Mouse (Mus musculus) limb, embryonic 15.5 days (tissue): Measurements from ENCODE around the gene Gng8. TPM values are rescaled to one million over a fixed set of nuclear protein-coding genes. Genes with fewer than 3 reads are reported as not detected.

Source experiments
- ATAC-seq: fragments of 200-750 bp; cut with Nextera tagmentation; 2 replicates; pipeline ENCODE4 v1.8.0; 2017; ENCODE audit warnings: low read depth, moderate TSS enrichment; ENCODE audit not compliant: insufficient number of reproducible peaks, low FRiP score, low TSS enrichment
- H3K27ac ChIP-seq: fragments of 300-500 bp; sonication (generic); 2 replicates; pipeline ENCODE4 v1.5.1; 2015; ENCODE audit warnings: moderate library complexity, mild to moderate bottlenecking, inconsistent platforms
- H3K27me3 ChIP-seq: fragments of 300-500 bp; sonication (generic); 2 replicates; pipeline ENCODE4 v1.6.1; 2015; ENCODE audit warnings: inconsistent platforms
- H3K36me3 ChIP-seq: fragments of 300-500 bp; sonication (generic); 2 replicates; pipeline ENCODE4 v1.6.1; 2015; ENCODE audit warnings: inconsistent platforms
- H3K4me1 ChIP-seq: fragments of 300-500 bp; sonication (generic); 2 replicates; pipeline ENCODE4 v1.6.1; 2015; ENCODE audit warnings: inconsistent platforms
- H3K4me2 ChIP-seq: fragments of 300-500 bp; sonication (generic); 2 replicates; pipeline ENCODE4 v1.6.1; 2015; ENCODE audit warnings: mild to moderate bottlenecking, inconsistent platforms
- H3K4me3 ChIP-seq: fragments of 300-500 bp; sonication (generic); 2 replicates; pipeline ENCODE4 v1.5.1; 2015; ENCODE audit warnings: mild to moderate bottlenecking, inconsistent platforms
- H3K9ac ChIP-seq: fragments of 300-500 bp; sonication (generic); 2 replicates; pipeline ENCODE4 v1.6.1; 2015; ENCODE audit warnings: inconsistent platforms
- H3K9me3 ChIP-seq: fragments of 300-500 bp; sonication (generic); 2 replicates; pipeline ENCODE4 v1.6.1; 2016; ENCODE audit warnings: inconsistent platforms
- WGBS: fragments of 180-500 bp; shearing (Covaris S2); methylation state at CpG from one replicate; pipeline ENCODE4 v1.1.7; 2015; 5-methylcytosine and 5-hydroxymethylcytosine counted together
- polyA plus RNA-seq: library from polyadenylated mRNA; unstranded; fragments of >200 nt; fragmentation: Nextera tagmentation; extraction: Ambion mirVana; gene quantifications from 2 replicates; pipeline ENCODE4 v1.2.1, GENCODE M21; 2015

The Gng8 gene
- polyA plus RNA-seq, 1 experiment from 2014 or later, result 15.0 TPM

GRCm38 (mm10) chr7:16858336-16858735 lies 33.2 kb upstream of the Gng8 start:
- Histone ChIP-seq H3K4me1 (0 out of 2 replicates have a peak, but pooled peaks cover 4% of the 10 kb centered on the region), H3K27ac (no peak overlapping the region), H3K27me3 (no peaks in the 10 kb centered on the region), H3K4me3 (no peak overlapping the region), H3K4me2 (no peak overlapping the region), H3K9ac (no peak overlapping the region), H3K36me3 (peaks cover 93% of the 10 kb centered on the region), H3K9me3 (no peaks in the 10 kb centered on the region)
- no peak for ATAC-seq
- 26% methylated on average over 17 of the region's 17 CpGs for WGBS

GRCm38 (mm10) chr7:16859902-16860651 lies 31.5 kb upstream of the Gng8 start:
- Histone ChIP-seq H3K27ac (no peak overlapping the region), H3K27me3 (no peaks in the 10 kb centered on the region), H3K9ac (no peak overlapping the region), H3K4me1 (no peaks in the 10 kb centered on the region), H3K36me3 (peaks cover 91% of the 10 kb centered on the region), H3K4me2 (no peak overlapping the region), H3K9me3 (no peaks in the 10 kb centered on the region), H3K4me3 (no peak overlapping the region)
- ATAC-seq, result no peak
- WGBS, result 37% methylated on average over 5 of the region's 5 CpGs

- Histone ChIP-seq H3K9ac (no peak overlapping the region), H3K4me3 (no peak overlapping the region), H3K4me2 (no peak overlapping the region), H3K27ac (no peak overlapping the region), H3K4me1 (0 out of 2 replicates have a peak, but pooled peaks cover 10% of the 10 kb centered on the region), H3K36me3 (peaks cover 89% of the 10 kb centered on the region), H3K27me3 (no peaks in the 10 kb centered on the region), H3K9me3 (no peaks in the 10 kb centered on the region)
- WGBS, result 91% methylated on average over 3 of the region's 3 CpGs
- no peak for ATAC-seq
Measured at GRCm38 (mm10) chr7:16867488-16867887, 24.1 kb upstream of the Gng8 start.

- peak overlapping the region; percentile 4; the same call in 1 of the 2 replicates for H3K9ac ChIP-seq
- 0 out of 2 replicates have a peak overlapping the region, but pooled peaks have one; percentile 9 for H3K4me3 ChIP-seq
- peak; percentile 73 for ATAC-seq
- H3K4me2 ChIP-seq, result peak overlapping the region; percentile 1; the same call in 1 of the 2 replicates
- WGBS, result 17% methylated on average over 16 of the region's 16 CpGs
- H3K27ac ChIP-seq, result no peak overlapping the region
- H3K4me1 ChIP-seq, result 0 out of 2 replicates have a peak, but pooled peaks cover 14% of the 10 kb centered on the region
- H3K27me3 ChIP-seq, result no peaks in the 10 kb centered on the region
- H3K36me3 ChIP-seq, result peaks cover 71% of the 10 kb centered on the region
- H3K9me3 ChIP-seq, result no peaks in the 10 kb centered on the region
Measured at GRCm38 (mm10) chr7:16869497-16869896, 22.1 kb upstream of the Gng8 start.

GRCm38 (mm10) chr7:16871600-16871999 lies 20.0 kb upstream of the Gng8 start:
- peaks cover 52% of the 10 kb centered on the region for H3K36me3 ChIP-seq
- ATAC-seq, result no peak

GRCm38 (mm10) chr7:16872478-16872877 lies 19.1 kb upstream of the Gng8 start:
- no peaks in the 10 kb centered on the region for H3K9me3 ChIP-seq
- 93% methylated on average over 9 of the region's 9 CpGs for WGBS
- H3K27ac ChIP-seq, result no peak overlapping the region
- ATAC-seq, result no peak
- no peak overlapping the region for H3K9ac ChIP-seq
- H3K36me3 ChIP-seq, result peaks cover 43% of the 10 kb centered on the region
- no peaks in the 10 kb centered on the region for H3K27me3 ChIP-seq
- peaks cover 23% of the 10 kb centered on the region for H3K4me1 ChIP-seq
- H3K4me3 ChIP-seq, result no peak overlapping the region
- no peak overlapping the region for H3K4me2 ChIP-seq

More at GRCm38 (mm10) chr7:16871600-16871999, 20.0 kb upstream of the Gng8 start:
- H3K27me3 ChIP-seq, result no peaks in the 10 kb centered on the region
- H3K9ac ChIP-seq, result no peak overlapping the region
- peaks cover 15% of the 10 kb centered on the region; the same call in 1 of the 2 replicates for H3K4me1 ChIP-seq
- H3K9me3 ChIP-seq, result no peaks in the 10 kb centered on the region
- 74% methylated on average over 10 of the region's 10 CpGs for WGBS
- no peak overlapping the region for H3K4me3 ChIP-seq
- no peak overlapping the region for H3K4me2 ChIP-seq
- no peak overlapping the region for H3K27ac ChIP-seq

- no peaks in the 10 kb centered on the region for H3K27me3 ChIP-seq
- no peak overlapping the region for H3K4me3 ChIP-seq
- H3K4me1 ChIP-seq, result peaks cover 25% of the 10 kb centered on the region
- no peak for ATAC-seq
- H3K9ac ChIP-seq, result no peak overlapping the region
- peaks cover 42% of the 10 kb centered on the region for H3K36me3 ChIP-seq
- H3K9me3 ChIP-seq, result no peaks in the 10 kb centered on the region
- WGBS, result 87% methylated on average over 4 of the region's 4 CpGs
- no peak overlapping the region for H3K4me2 ChIP-seq
- H3K27ac ChIP-seq, result no peak overlapping the region
Measured at GRCm38 (mm10) chr7:16873392-16873791, 18.2 kb upstream of the Gng8 start.

GRCm38 (mm10) chr7:16874190-16874589 lies 17.4 kb upstream of the Gng8 start:
- Histone ChIP-seq H3K27me3 (no peaks in the 10 kb centered on the region), H3K9ac (no peak overlapping the region), H3K4me3 (peak overlapping the region; percentile 33), H3K36me3 (peaks cover 40% of the 10 kb centered on the region), H3K4me1 (peaks cover 27% of the 10 kb centered on the region), H3K9me3 (no peaks in the 10 kb centered on the region), H3K4me2 (peak overlapping the region; percentile 38), H3K27ac (peak overlapping the region; percentile 93)
- 5% methylated on average over 17 of the region's 17 CpGs for WGBS
- no peak for ATAC-seq

GRCm38 (mm10) chr7:16874756-16875309 lies 16.8 kb upstream of the Gng8 start:
- no peaks in the 10 kb centered on the region for H3K27me3 ChIP-seq
- H3K9me3 ChIP-seq, result no peaks in the 10 kb centered on the region
- H3K4me3 ChIP-seq, result peak overlapping the region; percentile 84
- H3K4me2 ChIP-seq, result peak overlapping the region; percentile 77
- ATAC-seq, result peak; percentile 97
- H3K4me1 ChIP-seq, result peaks cover 21% of the 10 kb centered on the region
- no peak overlapping the region; the same call in 1 of the 2 replicates for H3K9ac ChIP-seq
- WGBS, result under 1% methylated on average over 33 of the region's 33 CpGs
- H3K36me3 ChIP-seq, result peaks cover 35% of the 10 kb centered on the region
- peak overlapping the region; percentile 93 for H3K27ac ChIP-seq

- Histone ChIP-seq H3K27ac (peak within 1 kb of the TSS; percentile 93), H3K4me2 (peak within 1 kb of the TSS; percentile 77), H3K4me1 (peaks cover 22% of the 10 kb centered on the region), H3K9ac (peak within 1 kb of the TSS; percentile 84), H3K4me3 (peak within 1 kb of the TSS; percentile 84), H3K36me3 (peaks cover 33% of the 10 kb centered on the region), H3K9me3 (no peaks in the 10 kb centered on the region), H3K27me3 (no peaks in the 10 kb centered on the region)
- 0% methylated on average over 1 of the region's 1 CpGs for WGBS
- no peak for ATAC-seq
Measured at GRCm38 (mm10) chr7:16875310-16875325, 16.5 kb upstream of the Gng8 start, which contains the start of gene Dact3. Gene Dact3, plus strand, starts transcription at chr7:16875317.

GRCm38 (mm10) chr7:16875326-16875725 lies 16.3 kb upstream of the Gng8 start:
- ATAC-seq, result no peak
- peak overlapping the region; percentile 92 for H3K27ac ChIP-seq
- peak overlapping the region; percentile 84 for H3K9ac ChIP-seq
- no peaks in the 10 kb centered on the region for H3K9me3 ChIP-seq
- WGBS, result under 1% methylated on average over 32 of the region's 42 CpGs
- no peaks in the 10 kb centered on the region for H3K27me3 ChIP-seq
- peaks cover 24% of the 10 kb centered on the region for H3K4me1 ChIP-seq
- H3K36me3 ChIP-seq, result peaks cover 32% of the 10 kb centered on the region
- peak overlapping the region; percentile 84 for H3K4me3 ChIP-seq
- H3K4me2 ChIP-seq, result peak overlapping the region; percentile 77

- peaks cover 31% of the 10 kb centered on the region for H3K4me1 ChIP-seq
- 6% methylated on average over 11 of the region's 11 CpGs for WGBS
- H3K36me3 ChIP-seq, result peaks cover 25% of the 10 kb centered on the region
- H3K9me3 ChIP-seq, result no peaks in the 10 kb centered on the region
- no peaks in the 10 kb centered on the region for H3K27me3 ChIP-seq
- peak overlapping the region; percentile 84 for H3K4me3 ChIP-seq
- peak overlapping the region; percentile 84 for H3K9ac ChIP-seq
- no peak for ATAC-seq
- peak overlapping the region; percentile 77 for H3K4me2 ChIP-seq
- H3K27ac ChIP-seq, result peak overlapping the region; percentile 92
Measured at GRCm38 (mm10) chr7:16876006-16876405, 15.6 kb upstream of the Gng8 start.
